Mouse (Mus musculus): ENCODE data around the gene Cep55. TPM values are rescaled to one million over a fixed set of nuclear protein-coding genes. Genes with fewer than 3 reads are reported as not detected.

Cep55 gene
- polyA plus RNA-seq (2015; fragmentation: Nextera tagmentation; extraction: Ambion mirVana): 17.6 and 18.1 TPM in 2 replicates

GRCm38 (mm10) chr19:38054720-38055192 is at the start of gene Cep55:
Gene Cep55 (plus strand): TSS chr19:38055011.
- H3K4me2 ChIP-seq (replicated peaks): peak within 1 kb of the TSS; percentile 91
- no peaks in the 10 kb centered on the region for H3K27me3 ChIP-seq
- WGBS: under 1% methylated on average over 36 of the region's 36 CpGs
- H3K4me3 ChIP-seq (replicated peaks): peak within 1 kb of the TSS; percentile 83
- peaks cover 25% of the 10 kb centered on the region for H3K4me1 ChIP-seq
- H3K36me3 ChIP-seq: peaks cover 7% of the 10 kb centered on the region
- ATAC-seq (ENCODE audit: insufficient number of reproducible peaks, low FRiP score, low TSS enrichment, low read depth): peak; percentile 98
- no peaks in the 10 kb centered on the region for H3K9me3 ChIP-seq (replicated peaks)
- peak within 1 kb of the TSS; percentile 55 for H3K9ac ChIP-seq
- H3K27ac ChIP-seq (replicated peaks): peak within 1 kb of the TSS; percentile 55; the same call in 1 of the 2 replicates

- H3K36me3 ChIP-seq: no peaks in the 10 kb centered on the region
- no peaks in the 10 kb centered on the region for H3K9me3 ChIP-seq (replicated peaks)
- ATAC-seq (ENCODE audit: insufficient number of reproducible peaks, low FRiP score, low TSS enrichment, low read depth): no peak
- H3K4me3 ChIP-seq (replicated peaks): no peak overlapping the region
- no peaks in the 10 kb centered on the region for H3K27me3 ChIP-seq
- no peak overlapping the region for H3K27ac ChIP-seq (replicated peaks)
- no peak overlapping the region for H3K4me2 ChIP-seq (replicated peaks)
- whole genome bisulfite sequencing: 40% methylated on average over 1 of the region's 1 CpGs
- H3K4me1 ChIP-seq: peaks cover 8% of the 10 kb centered on the region
- no peak overlapping the region for H3K9ac ChIP-seq
Measured at GRCm38 (mm10) chr19:38011379-38011778, 43.4 kb upstream of the Cep55 start.

- ATAC-seq (ENCODE audit: insufficient number of reproducible peaks, low FRiP score, low TSS enrichment, low read depth): no peak
- H3K9ac ChIP-seq: no peak overlapping the region
- no peak overlapping the region; the same call in 1 of the 2 replicates for H3K27ac ChIP-seq (replicated peaks)
- H3K9me3 ChIP-seq (replicated peaks): no peaks in the 10 kb centered on the region
- peaks cover 8% of the 10 kb centered on the region for H3K4me1 ChIP-seq
- H3K4me3 ChIP-seq (replicated peaks): no peak overlapping the region
- H3K4me2 ChIP-seq (replicated peaks): no peak overlapping the region
- H3K27me3 ChIP-seq: no peaks in the 10 kb centered on the region
- 85% methylated on average over 5 of the region's 5 CpGs for WGBS
- H3K36me3 ChIP-seq: no peaks in the 10 kb centered on the region
Measured at GRCm38 (mm10) chr19:38014443-38014842, 40.4 kb upstream of the Cep55 start.

- Histone ChIP-seq H3K27me3 (no peaks in the 10 kb centered on the region), H3K4me1 (peaks cover 8% of the 10 kb centered on the region), H3K9ac (no peak overlapping the region), H3K4me3 (replicated peaks) (no peak overlapping the region), H3K27ac (replicated peaks) (peak overlapping the region; percentile 76), H3K9me3 (replicated peaks) (no peaks in the 10 kb centered on the region), H3K4me2 (replicated peaks) (peak overlapping the region; percentile 0; the same call in 1 of the 2 replicates), H3K36me3 (no peaks in the 10 kb centered on the region)
- 0% methylated on average over 1 of the region's 1 CpGs for WGBS
- ATAC-seq (ENCODE audit: insufficient number of reproducible peaks, low FRiP score, low TSS enrichment, low read depth): peak; percentile 92
Measured at GRCm38 (mm10) chr19:38015180-38015872, 39.5 kb upstream of the Cep55 start.

- WGBS: 37% methylated on average over 1 of the region's 1 CpGs
- ATAC-seq (ENCODE audit: insufficient number of reproducible peaks, low FRiP score, low TSS enrichment, low read depth): peak; percentile 29; the same call in 1 of the 2 replicates
- H3K4me2 ChIP-seq (replicated peaks): no peak overlapping the region
Measured at GRCm38 (mm10) chr19:38015873-38016254, 38.9 kb upstream of the Cep55 start.

GRCm38 (mm10) chr19:38022710-38023109 is 32.1 kb upstream of the Cep55 start:
- Histone ChIP-seq H3K9me3 (replicated peaks) (no peaks in the 10 kb centered on the region), H3K36me3 (no peaks in the 10 kb centered on the region), H3K9ac (no peak overlapping the region), H3K4me1 (peaks cover 12% of the 10 kb centered on the region), H3K4me2 (replicated peaks) (no peak overlapping the region), H3K4me3 (replicated peaks) (no peak overlapping the region), H3K27ac (replicated peaks) (no peak overlapping the region), H3K27me3 (no peaks in the 10 kb centered on the region)
- WGBS: 50% methylated on average over 4 of the region's 4 CpGs
- no peak for ATAC-seq (ENCODE audit: insufficient number of reproducible peaks, low FRiP score, low TSS enrichment, low read depth)

More at GRCm38 (mm10) chr19:38015873-38016254, 38.9 kb upstream of the Cep55 start:
- Histone ChIP-seq H3K27ac (replicated peaks) (peak overlapping the region; percentile 76), H3K9ac (no peak overlapping the region), H3K4me1 (peaks cover 8% of the 10 kb centered on the region), H3K36me3 (no peaks in the 10 kb centered on the region), H3K27me3 (no peaks in the 10 kb centered on the region), H3K9me3 (replicated peaks) (no peaks in the 10 kb centered on the region), H3K4me3 (replicated peaks) (no peak overlapping the region)

- peaks cover 16% of the 10 kb centered on the region for H3K4me1 ChIP-seq
- no peak for ATAC-seq (ENCODE audit: insufficient number of reproducible peaks, low FRiP score, low TSS enrichment, low read depth)
- no peak overlapping the region for H3K4me2 ChIP-seq (replicated peaks)
- no peak overlapping the region for H3K9ac ChIP-seq
- WGBS: 65% methylated on average over 4 of the region's 4 CpGs
- H3K27ac ChIP-seq (replicated peaks): no peak overlapping the region
- no peaks in the 10 kb centered on the region for H3K9me3 ChIP-seq (replicated peaks)
- no peak overlapping the region for H3K4me3 ChIP-seq (replicated peaks)
- no peaks in the 10 kb centered on the region for H3K36me3 ChIP-seq
- no peaks in the 10 kb centered on the region for H3K27me3 ChIP-seq
Measured at GRCm38 (mm10) chr19:38023603-38024002, 31.2 kb upstream of the Cep55 start.

- peak; percentile 68 for ATAC-seq (ENCODE audit: insufficient number of reproducible peaks, low FRiP score, low TSS enrichment, low read depth)
- no peaks in the 10 kb centered on the region for H3K36me3 ChIP-seq
- H3K4me1 ChIP-seq: peaks cover 23% of the 10 kb centered on the region
- no peaks in the 10 kb centered on the region for H3K27me3 ChIP-seq
- H3K27ac ChIP-seq (replicated peaks): 0 out of 2 replicates have a peak overlapping the region, but pooled peaks have one; percentile 34
- H3K4me2 ChIP-seq (replicated peaks): no peak overlapping the region
- H3K9ac ChIP-seq: no peak overlapping the region
- H3K9me3 ChIP-seq (replicated peaks): no peaks in the 10 kb centered on the region
- WGBS: 50% methylated on average over 8 of the region's 9 CpGs
- H3K4me3 ChIP-seq (replicated peaks): no peak overlapping the region
Measured at GRCm38 (mm10) chr19:38025254-38026041, 29.4 kb upstream of the Cep55 start.

GRCm38 (mm10) chr19:38026211-38026624 is 28.6 kb upstream of the Cep55 start:
- ATAC-seq (ENCODE audit: insufficient number of reproducible peaks, low FRiP score, low TSS enrichment, low read depth): no peak
- Histone ChIP-seq H3K36me3 (no peaks in the 10 kb centered on the region), H3K27ac (replicated peaks) (no peak overlapping the region), H3K4me2 (replicated peaks) (no peak overlapping the region), H3K4me3 (replicated peaks) (no peak overlapping the region), H3K9me3 (replicated peaks) (no peaks in the 10 kb centered on the region), H3K9ac (no peak overlapping the region), H3K4me1 (peaks cover 25% of the 10 kb centered on the region), H3K27me3 (no peaks in the 10 kb centered on the region)
- 61% methylated on average over 8 of the region's 8 CpGs for WGBS

GRCm38 (mm10) chr19:38027389-38027788 is 27.4 kb upstream of the Cep55 start:
- Histone ChIP-seq H3K4me1 (peaks cover 25% of the 10 kb centered on the region), H3K9ac (no peak overlapping the region)
- ATAC-seq (ENCODE audit: insufficient number of reproducible peaks, low FRiP score, low TSS enrichment, low read depth): no peak

GRCm38 (mm10) chr19:38027881-38028521 is 26.8 kb upstream of the Cep55 start:
- H3K4me1 ChIP-seq: peaks cover 25% of the 10 kb centered on the region
- H3K27ac ChIP-seq (replicated peaks): no peak overlapping the region
- no peak overlapping the region for H3K9ac ChIP-seq
- H3K4me3 ChIP-seq (replicated peaks): no peak overlapping the region
- H3K27me3 ChIP-seq: no peaks in the 10 kb centered on the region
- no peaks in the 10 kb centered on the region for H3K36me3 ChIP-seq
- no peak for ATAC-seq (ENCODE audit: insufficient number of reproducible peaks, low FRiP score, low TSS enrichment, low read depth)
- H3K9me3 ChIP-seq (replicated peaks): no peaks in the 10 kb centered on the region
- H3K4me2 ChIP-seq (replicated peaks): no peak overlapping the region
- 61% methylated on average over 10 of the region's 10 CpGs for WGBS

More at GRCm38 (mm10) chr19:38027389-38027788, 27.4 kb upstream of the Cep55 start:
- no peak overlapping the region for H3K4me3 ChIP-seq (replicated peaks)
- 86% methylated on average over 6 of the region's 6 CpGs for WGBS
- no peaks in the 10 kb centered on the region for H3K27me3 ChIP-seq
- H3K9me3 ChIP-seq (replicated peaks): no peaks in the 10 kb centered on the region
- no peak overlapping the region for H3K4me2 ChIP-seq (replicated peaks)
- H3K36me3 ChIP-seq: no peaks in the 10 kb centered on the region
- H3K27ac ChIP-seq (replicated peaks): no peak overlapping the region
